Mouse (Mus musculus) ZHBTc4 (cell line): ENCODE results near the gene Smyd3.

Source experiments
- DNase-seq: peaks from one replicate; pipeline ENCODE4 v3.0.0-alpha.2; 2011; ENCODE audit warnings: low read depth, low spot score

The Smyd3 gene

GRCm38 (mm10) chr1:179116729-179117663 is 400.8 kb downstream of the Smyd3 start:
- no peak for DNase-seq

- no peak for DNase-seq
Observed at GRCm38 (mm10) chr1:179114833-179115495, 402.9 kb downstream of the Smyd3 start.

- DNase-seq, result no peak
Observed at GRCm38 (mm10) chr1:179114385-179114784, 403.5 kb downstream of the Smyd3 start.

GRCm38 (mm10) chr1:179108759-179109158 is 409.1 kb downstream of the Smyd3 start:
- no peak for DNase-seq

- DNase-seq, result no peak
Observed at GRCm38 (mm10) chr1:179107761-179108694, 409.8 kb downstream of the Smyd3 start.

- DNase-seq, result peak; percentile 69
Observed at GRCm38 (mm10) chr1:179107211-179107610, 410.6 kb downstream of the Smyd3 start.

- no peak for DNase-seq
Observed at GRCm38 (mm10) chr1:179106702-179107145, 411.1 kb downstream of the Smyd3 start.

GRCm38 (mm10) chr1:179106103-179106701 is 411.6 kb downstream of the Smyd3 start:
- no peak for DNase-seq

GRCm38 (mm10) chr1:179104447-179104846 is 413.4 kb downstream of the Smyd3 start:
- DNase-seq, result no peak

GRCm38 (mm10) chr1:179096993-179097392 is 420.8 kb downstream of the Smyd3 start:
- no peak for DNase-seq

- no peak for DNase-seq
Observed at GRCm38 (mm10) chr1:179096323-179096722, 421.5 kb downstream of the Smyd3 start.

- DNase-seq, result no peak
Observed at GRCm38 (mm10) chr1:179089174-179089573, 428.7 kb downstream of the Smyd3 start.

GRCm38 (mm10) chr1:179087033-179087998 is 430.5 kb downstream of the Smyd3 start:
- peak; percentile 88 for DNase-seq

- no peak for DNase-seq
Observed at GRCm38 (mm10) chr1:179086208-179086607, 431.6 kb downstream of the Smyd3 start.

- no peak for DNase-seq
Observed at GRCm38 (mm10) chr1:179083098-179083497, 434.7 kb downstream of the Smyd3 start.

GRCm38 (mm10) chr1:179073846-179074245 is 444.0 kb downstream of the Smyd3 start:
- DNase-seq, result no peak

- peak; percentile 67 for DNase-seq
Observed at GRCm38 (mm10) chr1:179072935-179073654, 444.7 kb downstream of the Smyd3 start.

- peak; percentile 79 for DNase-seq
Observed at GRCm38 (mm10) chr1:179072406-179072805, 445.4 kb downstream of the Smyd3 start.

GRCm38 (mm10) chr1:179068990-179069389 is 448.9 kb downstream of the Smyd3 start:
- DNase-seq, result no peak
